Mouse (Mus musculus): ENCODE data around the gene Syna. TPM values are rescaled to one million over a fixed set of nuclear protein-coding genes. Genes with fewer than 3 reads are reported as not detected.

Syna gene
- not detected for total RNA-seq (2021)

- intact Hi-C loops (cut with DNase I): no loop called here
- no peak for DNase-seq (ENCODE audit: low spot score)
Measured at GRCm38 (mm10) chr5:134560071-134560449, at the start of gene Syna. Gene Syna (minus strand): TSS chr5:134560171.

DNA sequence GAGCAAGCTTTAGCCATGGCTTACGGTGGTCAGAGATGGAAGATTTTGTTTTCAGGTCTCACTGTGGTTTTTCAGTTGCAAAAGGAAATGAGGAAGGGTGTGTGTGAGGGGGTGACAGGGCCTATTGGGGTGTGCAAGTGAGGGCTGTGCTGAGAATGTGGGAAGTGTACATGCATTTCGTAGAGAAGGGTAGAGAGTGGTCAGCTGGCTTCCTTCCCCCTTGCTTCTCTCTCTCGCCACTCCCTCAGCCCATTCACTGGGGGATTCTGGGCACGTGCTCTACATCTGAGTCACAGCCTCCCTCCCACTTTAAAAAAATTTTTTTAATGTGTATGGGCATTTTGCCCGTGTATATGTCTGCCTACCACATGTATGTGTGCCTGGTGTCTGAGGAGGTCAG is 47.1 kb upstream of the Syna start:
- intact Hi-C loops (cut with DNase I): no loop called here
- DNase-seq (ENCODE audit: low spot score): no peak

GRCm38 (mm10) chr5:134606314-134606713 is 46.3 kb upstream of the Syna start:
- intact Hi-C loops (cut with DNase I): no loop called here

DNA sequence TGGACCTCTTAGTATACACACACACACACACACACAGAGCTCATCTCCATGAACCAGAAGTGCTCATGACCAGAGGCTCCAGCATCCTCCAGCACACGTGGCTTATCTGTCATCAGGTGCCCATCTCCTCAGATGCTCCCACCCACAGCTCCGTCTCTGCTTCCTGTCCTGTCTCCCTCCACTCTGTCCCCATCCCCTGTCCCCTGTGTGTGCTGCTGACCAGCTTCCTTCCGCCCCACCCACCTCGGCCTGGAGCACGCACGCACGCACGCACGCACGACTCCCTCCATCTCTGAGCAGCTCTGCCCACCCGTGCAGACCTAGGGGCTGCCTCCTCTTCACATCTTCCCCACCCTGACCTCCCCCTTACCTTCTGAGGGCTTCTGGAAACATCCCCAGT is 44.4 kb upstream of the Syna start:
- intact Hi-C loops (cut with DNase I): no loop called here
- no peak for DNase-seq (ENCODE audit: low spot score)

More at GRCm38 (mm10) chr5:134606314-134606713, 46.3 kb upstream of the Syna start:
- DNase-seq (ENCODE audit: low spot score): no peak

- DNase-seq (ENCODE audit: low spot score): no peak
- intact Hi-C loops (cut with DNase I): no loop called here
Measured at GRCm38 (mm10) chr5:134597711-134598110, 37.7 kb upstream of the Syna start.

DNA sequence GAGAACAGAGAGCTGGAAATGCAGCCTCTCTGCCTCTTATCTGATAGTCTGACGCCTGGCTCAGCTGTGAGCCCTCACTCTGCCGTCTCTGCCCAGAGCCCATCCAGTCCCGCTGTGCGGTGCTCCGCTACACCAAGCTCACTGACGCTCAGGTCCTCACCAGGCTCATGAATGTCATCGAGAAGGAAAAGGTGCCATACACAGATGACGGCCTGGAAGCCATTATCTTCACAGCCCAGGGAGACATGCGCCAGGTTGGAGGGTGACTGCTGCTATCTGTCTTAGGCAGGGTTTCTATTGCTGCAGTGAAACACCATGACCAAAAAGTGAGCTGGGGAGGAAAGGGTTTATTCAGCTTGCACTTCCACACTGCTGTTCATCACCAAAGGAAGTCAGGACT is 33.1 kb upstream of the Syna start:
- no peak for DNase-seq (ENCODE audit: low spot score)
- intact Hi-C loops (cut with DNase I): no loop called here

DNA sequence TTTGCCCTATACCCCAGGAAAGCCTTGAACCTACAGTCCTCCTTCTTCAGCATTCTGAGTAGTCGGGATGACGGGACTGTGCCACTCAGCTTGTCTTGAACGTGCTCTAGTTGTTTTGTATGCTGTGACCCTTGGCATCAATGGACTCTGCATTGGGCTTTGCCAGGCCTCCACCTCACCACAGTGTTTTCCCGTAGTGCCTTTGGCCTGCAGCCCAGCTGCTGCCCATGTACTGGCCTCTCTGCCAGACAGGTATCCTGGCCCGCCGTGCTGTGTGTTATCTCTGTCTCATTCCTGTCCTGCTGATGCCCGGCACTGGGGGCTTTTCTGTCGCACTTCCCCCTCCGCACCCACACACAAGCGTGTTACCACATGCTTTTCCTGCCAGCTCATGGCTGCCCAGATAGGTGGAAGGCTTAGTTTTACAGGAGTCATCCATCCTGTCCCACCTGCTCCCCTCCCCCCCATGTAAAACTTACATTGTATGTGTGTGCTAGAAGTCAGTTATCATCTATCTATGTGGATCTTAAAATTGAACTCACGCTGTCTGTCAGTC is 32.1 kb upstream of the Syna start:
- no peak for DNase-seq (ENCODE audit: low spot score)
- intact Hi-C loops (cut with DNase I): no loop called here

- intact Hi-C loops (cut with DNase I): no loop called here
Measured at GRCm38 (mm10) chr5:134589900-134590299, 29.9 kb upstream of the Syna start.

GRCm38 (mm10) chr5:134584798-134585197 is 24.8 kb upstream of the Syna start:
- no peak for DNase-seq (ENCODE audit: low spot score)
- intact Hi-C loops (cut with DNase I): loop anchor here (5.0 kb wide), 2 partner anchors 37 to 207 kb away; no protein-coding TSS in a partner anchor

More at GRCm38 (mm10) chr5:134589900-134590299, 29.9 kb upstream of the Syna start:
- no peak for DNase-seq (ENCODE audit: low spot score)

- intact Hi-C loops (cut with DNase I): loop anchor here (2.0 to 5.0 kb wide), 3 partner anchors 37 to 207 kb away; no protein-coding TSS in a partner anchor
- no peak for DNase-seq (ENCODE audit: low spot score)
Measured at GRCm38 (mm10) chr5:134583884-134584213, 23.9 kb upstream of the Syna start.

- intact Hi-C loops (cut with DNase I): loop anchor here (2.0 to 5.0 kb wide), 3 partner anchors 36 to 206 kb away; no protein-coding TSS in a partner anchor
Measured at GRCm38 (mm10) chr5:134583006-134583883, 23.3 kb upstream of the Syna start.

GRCm38 (mm10) chr5:134582221-134582907 is 22.4 kb upstream of the Syna start:
- intact Hi-C loops (cut with DNase I): loop anchor here (2.0 to 5.0 kb wide), 3 partner anchors 35 to 205 kb away; no protein-coding TSS in a partner anchor
- DNase-seq (ENCODE audit: low spot score): peak; percentile 90

More at GRCm38 (mm10) chr5:134583006-134583883, 23.3 kb upstream of the Syna start:
- no peak for DNase-seq (ENCODE audit: low spot score)

DNA sequence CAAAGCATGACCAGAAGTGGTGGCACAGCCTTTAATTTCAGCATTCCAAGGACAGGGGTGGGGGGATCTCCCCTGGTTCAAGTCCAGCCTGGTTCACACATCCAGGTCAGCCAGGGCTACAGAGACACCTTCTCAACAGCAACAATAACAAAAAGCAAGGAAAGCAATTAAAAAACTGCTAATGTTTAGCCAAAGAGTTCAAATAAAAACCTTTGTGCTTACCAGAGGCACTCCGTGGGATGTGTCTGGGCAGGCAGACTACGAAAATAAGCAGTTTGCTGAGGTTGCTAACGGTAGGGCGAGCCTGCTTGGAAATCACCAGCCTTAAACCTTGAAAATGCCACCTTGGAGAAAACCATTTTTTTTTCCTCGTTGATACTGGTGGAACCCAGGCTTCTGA is 21.2 kb upstream of the Syna start, which contains the start of gene Rfc2:
Rfc2 (plus strand) TSS at position 221 of the 400 bp plus-strand sequence.
- DNase-seq (ENCODE audit: low spot score): no peak
- intact Hi-C loops (cut with DNase I): loop anchor here (2.0 to 5.0 kb wide), 3 partner anchors 34 to 204 kb away; no protein-coding TSS in a partner anchor

DNA sequence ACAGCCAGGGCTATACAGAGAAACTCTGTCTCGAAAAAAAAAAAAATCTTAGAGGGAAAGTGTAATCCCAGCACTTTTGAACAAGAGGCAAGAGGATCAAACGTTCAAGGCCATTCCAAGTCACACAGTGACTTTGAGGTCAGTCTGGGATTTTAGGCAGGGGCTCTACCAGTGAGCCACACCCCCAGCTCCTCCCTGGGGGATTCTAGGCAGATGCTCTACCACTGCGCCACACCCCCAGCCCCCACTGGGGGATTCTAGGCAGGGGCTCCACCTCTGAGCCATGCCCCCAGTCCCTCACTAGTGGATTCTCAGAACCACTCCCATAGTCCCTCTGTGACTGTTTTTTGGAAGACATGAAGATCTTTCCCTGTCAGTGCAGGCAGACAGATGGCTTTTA is 19.2 kb upstream of the Syna start:
- intact Hi-C loops (cut with DNase I): no loop called here
- DNase-seq (ENCODE audit: low spot score): no peak

DNA sequence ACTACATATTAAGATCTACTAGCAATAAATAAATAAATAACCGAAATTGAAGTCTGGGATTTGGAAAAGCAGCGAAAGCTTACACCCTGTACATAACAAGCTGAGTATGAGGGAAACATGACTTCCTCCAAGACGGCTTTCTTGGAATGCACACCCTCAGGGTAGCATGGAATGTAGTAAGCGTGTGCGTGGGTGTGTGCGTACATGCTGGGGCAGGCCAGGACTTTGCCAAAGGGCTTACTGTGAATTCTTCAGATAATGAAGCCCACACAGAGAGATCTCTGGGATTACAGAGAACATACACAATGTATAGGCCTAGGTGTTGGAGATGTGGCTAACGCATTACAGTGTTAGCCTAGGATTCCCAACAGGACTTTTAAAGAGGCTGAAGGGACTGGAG is 17.6 kb upstream of the Syna start:
- intact Hi-C loops (cut with DNase I): no loop called here
- no peak for DNase-seq (ENCODE audit: low spot score)

DNA sequence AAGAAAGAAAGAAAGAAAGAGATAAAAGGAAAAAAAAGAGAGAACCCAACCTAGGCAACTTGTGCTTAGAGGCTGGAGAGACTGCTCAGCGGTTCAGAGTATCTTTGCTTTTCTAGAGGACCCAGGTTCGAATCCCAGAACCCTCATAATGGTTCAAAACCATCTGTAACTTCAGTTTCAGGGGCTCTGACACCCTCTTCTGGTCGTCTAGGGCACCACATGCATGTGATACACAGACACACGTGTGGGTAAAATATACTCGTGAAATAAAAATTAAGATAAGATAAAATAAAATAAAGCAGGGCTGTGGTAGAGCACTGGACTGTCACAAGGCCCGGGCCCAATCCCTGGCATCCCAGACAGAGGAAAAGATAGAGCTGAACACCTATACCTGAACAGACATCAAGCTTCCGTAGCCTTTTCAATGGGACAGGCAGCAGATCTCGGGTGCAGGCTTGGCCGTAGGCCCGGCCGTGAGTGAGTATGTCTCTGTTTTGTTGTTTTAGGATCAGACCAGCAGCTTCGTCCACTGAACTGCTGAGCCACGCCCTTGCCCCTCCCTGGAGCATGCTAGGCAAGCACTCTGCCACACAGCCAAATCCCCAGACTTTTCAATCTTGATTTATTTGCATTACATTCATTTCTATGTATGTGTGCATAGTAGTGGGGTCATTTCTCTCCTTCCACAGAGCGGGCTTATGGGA is 16.7 kb upstream of the Syna start:
- intact Hi-C loops (cut with DNase I): no loop called here
- DNase-seq (ENCODE audit: low spot score): no peak

- intact Hi-C loops (cut with DNase I): no loop called here
- DNase-seq (ENCODE audit: low spot score): no peak
Measured at GRCm38 (mm10) chr5:134575833-134576232, 15.9 kb upstream of the Syna start.

- DNase-seq (ENCODE audit: low spot score): no peak
- intact Hi-C loops (cut with DNase I): loop anchor here (1.0 kb wide), 1 partner anchor 20 kb away; the partner anchor contains the start of gene Clip2
Measured at GRCm38 (mm10) chr5:134572508-134573214, 12.7 kb upstream of the Syna start.
